Mouse (Mus musculus): ENCODE measurements around the gene Crcp.

DNA sequence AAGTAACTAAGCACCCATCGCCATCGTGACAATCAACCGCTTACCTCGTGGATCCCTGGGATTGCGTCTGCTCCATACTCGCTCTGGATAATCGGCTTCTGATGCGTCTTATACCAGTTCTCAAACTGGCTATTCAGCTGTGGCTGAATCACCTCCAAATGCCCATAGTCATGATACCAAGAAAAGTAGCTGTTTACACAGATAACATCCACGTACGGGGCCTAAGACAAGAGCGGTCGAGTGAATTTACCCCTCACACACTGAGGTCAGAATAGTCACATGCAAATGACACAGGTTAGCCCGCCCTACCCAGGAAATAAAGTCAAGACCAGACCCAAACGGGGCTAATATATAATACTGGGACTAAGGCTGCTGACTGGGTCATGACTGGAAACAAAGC is 35.7 kb upstream of the Crcp start:
- no peak for TF ChIP-seq POLR2A (IDR thresholded peaks at IDR 0.05; ENCODE audit: low read depth, low read length)
- TF ChIP-seq CTCF (IDR thresholded peaks at IDR 0.05; ENCODE audit: extremely low read depth, insufficient read length, insufficient replicate concordance, low read depth, low read length): no peak
